ENCODE assay signal across 11 mouse cellular contexts in the genomic region with DNA sequence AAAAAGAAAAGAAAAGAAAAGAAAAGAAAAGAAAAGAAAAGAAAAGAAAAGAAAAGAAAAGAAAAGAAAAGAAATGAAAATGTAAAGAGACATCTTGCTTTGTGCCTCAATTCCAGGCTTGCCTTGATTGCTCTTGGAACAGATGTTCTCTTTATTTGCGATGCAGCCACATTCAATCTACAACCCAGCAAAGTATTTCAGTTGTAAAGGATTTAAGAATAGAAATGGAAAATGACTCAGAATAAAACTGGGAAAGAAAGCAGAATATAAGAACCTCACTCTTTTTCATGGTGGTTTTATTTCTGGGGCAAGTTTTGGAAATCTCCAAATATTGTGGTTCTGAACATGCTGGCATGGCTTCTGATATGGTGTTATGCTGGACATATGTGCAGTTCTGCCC.
"Had no signal": no experiment of that assay in that cellular context is flagged by ENCODE, and none has a peak within 500 bp of the region (broad histone marks: within the 10 kb centered on the region; RNA-seq: fewer than 3 reads in every experiment).

No protein-coding gene starts in this region.

- DNase-seq: lung, adult 18-20 months; lung, embryonic 14.5 days; lung, postnatal 10 days; lung, postnatal 4 days; midbrain, embryonic 14.5 days; retina, postnatal 1 day; right cerebral cortex, postnatal 14 days; spleen, adult 18-20 months; thymus, adult 2 months; thymus, postnatal 25 days; thymus, postnatal 4 days had no signal
